Mouse (Mus musculus): ENCODE data around the gene Epha10. TPM values are rescaled to one million over a fixed set of nuclear protein-coding genes. Genes with fewer than 3 reads are reported as not detected.
A peak's percentile ranks its signal among the peaks of the same experiment; 100 is the strongest.
"Not testable (repeated sequence)": the region's sequence is repeated elsewhere in the genome, so short reads cannot be mapped to it uniquely, and the experiment has no call there.

The Epha10 gene
- polyA plus RNA-seq, 1 experiment from 2014 or later = 10.9 TPM

DNA sequence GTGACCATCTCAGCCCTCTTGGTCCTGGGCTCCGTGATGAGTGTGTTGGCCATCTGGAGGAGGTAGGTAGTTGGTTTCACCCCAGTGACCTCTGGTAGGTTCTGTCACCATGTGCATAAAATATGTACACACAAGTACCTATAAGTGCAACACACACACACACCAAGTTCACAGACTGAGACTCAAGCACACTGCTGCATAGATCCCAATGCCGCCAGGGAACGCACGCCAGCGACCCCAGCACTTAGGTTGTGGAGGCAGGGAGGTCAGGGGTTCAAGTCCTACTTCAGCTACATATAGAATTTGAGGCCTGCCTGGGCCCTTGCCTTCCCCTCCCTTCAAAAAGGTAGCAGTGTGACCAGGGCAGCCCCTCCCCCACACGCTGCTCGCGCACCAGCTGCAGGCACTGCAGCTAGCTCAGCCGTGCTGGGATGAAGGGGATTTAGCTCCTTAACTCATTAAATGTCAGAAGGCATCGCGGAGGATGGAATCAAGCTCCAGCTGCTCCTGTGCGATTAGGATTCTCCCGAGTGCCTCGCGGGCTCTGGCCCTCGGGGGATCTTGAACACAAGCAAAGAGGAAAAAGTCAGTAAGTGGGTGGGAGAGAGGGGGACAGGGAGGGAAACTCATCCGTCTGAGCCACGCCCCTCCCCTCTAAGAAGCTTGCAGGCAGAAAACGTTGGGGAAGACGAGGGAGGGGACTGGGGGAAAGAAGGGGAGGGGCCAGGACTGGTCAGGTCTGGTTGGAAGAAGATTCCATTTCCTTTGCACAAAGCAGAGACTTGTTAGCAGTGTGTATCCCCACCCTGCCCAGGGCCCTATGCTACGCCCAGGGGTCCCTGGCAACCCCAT is 25.5 kb downstream of the Epha10 start:
- Histone ChIP-seq H3K4me3 (ENCODE audit: low read length) (0 out of 2 replicates have a peak overlapping the region, but pooled peaks have one; percentile 1), H3K4me1 (ENCODE audit: control insufficient read depth, insufficient read depth, low read depth, low read length) (peaks cover 4% of the 10 kb centered on the region), H3K9me3 (ENCODE audit: control insufficient read depth, low read length) (no peaks in the 10 kb centered on the region), H3K4me2 (ENCODE audit: low read length) (peak overlapping the region; percentile 38), H3K27me3 (replicated peaks; ENCODE audit: control insufficient read depth, insufficient read depth, low read length) (no peaks in the 10 kb centered on the region; the same call in 1 of the 2 replicates), H3K36me3 (ENCODE audit: control insufficient read depth, insufficient read depth, low read length) (no peaks in the 10 kb centered on the region), H3K27ac (ENCODE audit: low read depth, low read length) (peak overlapping the region; percentile 26; the same call in 1 of the 2 replicates), H3K9ac (ENCODE audit: low read depth, low read length) (peak overlapping the region; percentile 31; the same call in 1 of the 2 replicates)
- 7% methylated on average over 21 of the region's 21 CpGs for WGBS
- peak; percentile 85 for ATAC-seq

DNA sequence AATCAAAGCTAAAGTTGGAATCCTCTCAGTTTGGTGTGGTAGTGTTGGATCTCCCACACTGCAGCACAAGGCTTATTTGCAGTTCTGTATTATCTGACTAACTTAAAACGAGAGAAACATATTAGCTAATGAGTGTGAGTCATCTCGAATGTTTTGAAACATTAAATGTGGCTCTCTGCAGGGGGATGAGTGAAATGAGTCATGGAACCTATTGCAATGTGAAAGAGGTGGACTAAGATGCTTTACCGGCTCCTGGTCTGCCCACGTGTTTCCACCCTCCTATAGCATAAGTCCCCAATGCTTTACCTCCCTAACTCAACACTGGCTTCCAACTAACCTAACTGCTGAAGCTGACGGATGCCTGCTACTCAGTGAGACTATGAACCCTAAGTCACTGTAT is 47.4 kb downstream of the Epha10 start:
- ATAC-seq = no peak
- Histone ChIP-seq H3K27ac (ENCODE audit: low read depth, low read length) (no peak overlapping the region), H3K9ac (ENCODE audit: low read depth, low read length) (no peak overlapping the region), H3K36me3 (ENCODE audit: control insufficient read depth, insufficient read depth, low read length) (no peaks in the 10 kb centered on the region; the same call in 1 of the 2 replicates), H3K4me1 (ENCODE audit: control insufficient read depth, insufficient read depth, low read depth, low read length) (no peaks in the 10 kb centered on the region), H3K4me3 (ENCODE audit: low read length) (no peak overlapping the region), H3K9me3 (ENCODE audit: control insufficient read depth, low read length) (no peaks in the 10 kb centered on the region), H3K4me2 (ENCODE audit: low read length) (no peak overlapping the region), H3K27me3 (replicated peaks; ENCODE audit: control insufficient read depth, insufficient read depth, low read length) (no peaks in the 10 kb centered on the region)
- 92% methylated on average over 5 of the region's 5 CpGs for WGBS

DNA sequence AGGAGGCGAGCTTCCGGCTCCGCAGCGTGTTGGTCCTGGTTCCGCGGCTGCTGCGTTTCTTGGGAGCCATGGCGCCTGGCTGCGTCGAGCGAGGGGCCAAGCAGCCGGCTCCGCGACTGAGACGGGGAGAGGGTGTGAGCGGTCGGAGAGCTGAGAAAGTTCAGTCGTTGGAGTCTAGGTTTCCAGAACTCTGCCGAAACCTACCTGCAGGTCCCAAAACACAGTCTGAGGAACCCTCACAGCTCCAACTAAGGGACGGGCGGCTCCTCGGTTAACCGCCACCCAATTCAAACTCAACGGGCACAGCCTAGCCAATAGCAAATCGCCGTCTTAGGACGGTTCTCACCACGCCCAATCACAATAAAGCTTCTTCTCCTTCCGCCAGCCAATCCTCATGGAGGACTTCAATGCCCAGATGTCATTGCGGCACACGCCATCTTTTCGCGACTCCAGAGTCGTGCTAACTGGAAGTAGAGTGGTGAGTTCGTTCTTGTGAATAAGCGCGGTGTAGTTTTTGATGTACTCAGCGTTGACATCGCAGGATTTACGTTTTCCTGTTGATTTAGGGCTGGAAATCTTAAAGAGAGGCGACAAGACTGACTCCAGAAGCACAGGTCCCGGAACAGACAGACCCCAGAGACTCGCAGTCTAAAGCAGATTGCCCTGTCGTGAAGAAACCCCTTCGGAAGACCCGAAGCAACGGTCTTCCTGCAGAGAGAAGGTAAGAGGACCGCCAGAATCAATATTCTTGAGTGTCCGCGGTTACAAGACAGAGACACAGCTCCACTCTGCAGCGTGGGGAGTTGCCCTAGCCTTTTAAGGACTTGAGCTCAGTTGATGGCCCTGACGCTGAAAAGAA is 56.1 kb downstream of the Epha10 start, which contains the start of gene 9930104L06Rik:
9930104L06Rik (plus strand) TSS at position 436 of the 859 bp plus-strand sequence.
- Histone ChIP-seq H3K4me1 (ENCODE audit: control insufficient read depth, insufficient read depth, low read depth, low read length) (peaks cover 17% of the 10 kb centered on the region), H3K4me3 (ENCODE audit: low read length) (peak within 1 kb of the TSS; percentile 87), H3K9ac (ENCODE audit: low read depth, low read length) (peak within 1 kb of the TSS; percentile 73), H3K9me3 (ENCODE audit: control insufficient read depth, low read length) (no peaks in the 10 kb centered on the region), H3K27ac (ENCODE audit: low read depth, low read length) (0 out of 2 replicates have a peak within 1 kb of the TSS, but pooled peaks have one; percentile 44), H3K4me2 (ENCODE audit: low read length) (peak within 1 kb of the TSS; percentile 99), H3K27me3 (replicated peaks; ENCODE audit: control insufficient read depth, insufficient read depth, low read length) (no peaks in the 10 kb centered on the region), H3K36me3 (ENCODE audit: control insufficient read depth, insufficient read depth, low read length) (peaks cover 15% of the 10 kb centered on the region)
- peak; percentile 100 for ATAC-seq
- under 1% methylated on average over 52 of the region's 52 CpGs for WGBS

DNA sequence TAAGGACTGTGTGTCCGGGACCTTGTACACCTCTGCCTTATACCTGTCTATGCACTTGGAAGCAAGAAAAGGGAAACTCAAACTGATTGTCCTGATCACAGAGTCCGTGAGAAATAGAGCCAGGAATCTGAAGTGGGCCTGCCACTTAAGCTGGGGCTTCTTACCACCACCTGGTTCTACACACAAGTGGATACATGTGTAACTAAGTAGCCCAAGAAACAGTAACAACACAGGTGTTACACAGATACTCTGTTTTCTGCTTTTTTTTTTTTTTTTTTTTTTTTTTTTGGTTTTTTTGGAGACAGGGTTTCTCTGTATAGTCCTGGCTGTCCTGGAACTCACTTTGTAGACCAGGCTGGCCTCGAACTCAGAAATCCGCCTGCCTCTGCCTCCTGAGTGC is 58.5 kb downstream of the Epha10 start, which contains the start of gene Cdca8:
Cdca8 (minus strand) TSS at position 101 of the 400 bp plus-strand sequence.
- H3K27ac ChIP-seq (ENCODE audit: low read depth, low read length); H3K27me3 ChIP-seq (replicated peaks; ENCODE audit: control insufficient read depth, insufficient read depth, low read length); H3K4me3 ChIP-seq (ENCODE audit: low read length); H3K9me3 ChIP-seq (ENCODE audit: control insufficient read depth, low read length); H3K4me2 ChIP-seq (ENCODE audit: low read length); H3K9ac ChIP-seq (ENCODE audit: low read depth, low read length); ATAC-seq: not testable (repeated sequence)
- H3K36me3 ChIP-seq (ENCODE audit: control insufficient read depth, insufficient read depth, low read length) = peaks cover 18% of the 10 kb centered on the region
- peaks cover 17% of the 10 kb centered on the region for H3K4me1 ChIP-seq (ENCODE audit: control insufficient read depth, insufficient read depth, low read depth, low read length)
- 99% methylated on average over 4 of the region's 4 CpGs for WGBS

DNA sequence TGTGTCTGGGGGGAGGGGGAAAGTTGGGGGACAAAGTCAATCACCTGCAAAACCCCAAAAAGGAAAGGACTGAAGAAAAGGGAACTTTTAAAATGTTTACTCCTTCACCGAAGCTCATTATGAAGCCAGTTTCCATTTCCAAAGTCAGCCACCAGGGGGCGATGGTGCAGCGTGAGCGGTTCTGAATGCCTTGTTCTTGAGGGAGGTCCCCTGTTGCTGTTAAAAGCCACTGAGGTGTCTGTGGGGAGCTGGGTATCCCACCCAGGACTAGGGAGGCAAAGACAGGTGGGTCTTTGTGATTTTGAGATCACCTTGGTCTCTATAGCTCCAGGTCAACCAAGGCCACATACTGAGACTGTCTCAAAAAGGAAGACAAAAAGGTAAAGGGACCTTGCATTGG is 62.3 kb downstream of the Epha10 start:
- H3K4me3 ChIP-seq (ENCODE audit: low read length) = no peak overlapping the region
- H3K27ac ChIP-seq (ENCODE audit: low read depth, low read length) = no peak overlapping the region
- H3K9ac ChIP-seq (ENCODE audit: low read depth, low read length) = no peak overlapping the region
- no peak overlapping the region for H3K4me2 ChIP-seq (ENCODE audit: low read length)
- peaks cover under 1% of the 10 kb centered on the region for H3K4me1 ChIP-seq (ENCODE audit: control insufficient read depth, insufficient read depth, low read depth, low read length)
- 8% methylated on average over 4 of the region's 4 CpGs for WGBS
- H3K9me3 ChIP-seq (ENCODE audit: control insufficient read depth, low read length) = no peaks in the 10 kb centered on the region
- H3K36me3 ChIP-seq (ENCODE audit: control insufficient read depth, insufficient read depth, low read length) = peaks cover 18% of the 10 kb centered on the region
- H3K27me3 ChIP-seq (replicated peaks; ENCODE audit: control insufficient read depth, insufficient read depth, low read length) = no peaks in the 10 kb centered on the region
- ATAC-seq = peak; percentile 45; the same call in 1 of the 2 replicates

DNA sequence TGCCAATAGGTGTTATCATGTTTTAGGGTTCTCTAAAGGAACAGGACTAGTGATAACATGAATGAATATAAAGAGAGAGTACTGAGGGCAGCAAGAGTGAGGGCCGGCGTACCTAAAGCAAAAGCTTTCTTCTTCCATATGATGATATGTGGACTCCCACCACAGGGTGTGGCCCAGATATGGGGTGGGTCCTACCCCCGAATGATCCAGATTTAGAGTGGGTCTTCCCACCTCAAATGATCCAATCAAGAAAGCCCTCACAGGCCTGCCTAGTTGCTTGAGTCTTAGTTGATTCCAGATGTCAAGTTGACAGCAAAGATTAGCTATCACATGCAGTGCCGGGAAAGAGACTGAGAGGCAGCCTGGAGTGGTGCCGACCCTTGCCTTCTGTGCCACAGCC is 63.1 kb downstream of the Epha10 start:
- Histone ChIP-seq H3K4me3 (ENCODE audit: low read length) (no peak overlapping the region), H3K27me3 (replicated peaks; ENCODE audit: control insufficient read depth, insufficient read depth, low read length) (no peaks in the 10 kb centered on the region), H3K9me3 (ENCODE audit: control insufficient read depth, low read length) (no peaks in the 10 kb centered on the region), H3K9ac (ENCODE audit: low read depth, low read length) (no peak overlapping the region), H3K4me2 (ENCODE audit: low read length) (no peak overlapping the region), H3K4me1 (ENCODE audit: control insufficient read depth, insufficient read depth, low read depth, low read length) (no peaks in the 10 kb centered on the region), H3K36me3 (ENCODE audit: control insufficient read depth, insufficient read depth, low read length) (peaks cover 15% of the 10 kb centered on the region), H3K27ac (ENCODE audit: low read depth, low read length) (no peak overlapping the region)
- 86% methylated on average over 5 of the region's 5 CpGs for WGBS
- no peak for ATAC-seq

DNA sequence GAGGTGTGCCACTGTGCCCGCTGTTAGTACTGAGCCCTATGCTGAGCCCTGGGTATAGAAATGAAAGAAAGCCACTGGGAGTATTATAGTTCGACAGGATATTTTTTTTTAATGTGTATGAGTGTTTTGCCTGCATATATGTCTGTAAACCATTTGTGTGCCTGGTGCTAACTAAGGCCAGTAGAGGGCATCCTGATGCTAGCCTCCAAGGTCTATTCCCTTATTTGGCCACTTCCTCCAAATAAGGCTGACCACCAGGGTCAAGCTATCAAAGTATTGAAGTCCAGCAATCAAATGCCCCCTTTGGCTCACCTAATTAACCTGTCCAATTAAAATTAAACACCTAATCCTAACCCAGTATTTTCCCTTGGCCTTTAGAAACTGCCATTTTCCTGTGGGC is 64.3 kb downstream of the Epha10 start:
- ATAC-seq = no peak
- no peaks in the 10 kb centered on the region for H3K27me3 ChIP-seq (replicated peaks; ENCODE audit: control insufficient read depth, insufficient read depth, low read length)
- no peaks in the 10 kb centered on the region for H3K9me3 ChIP-seq (ENCODE audit: control insufficient read depth, low read length)
- no peak overlapping the region for H3K4me3 ChIP-seq (ENCODE audit: low read length)
- 67% methylated on average over 2 of the region's 2 CpGs for WGBS
- no peak overlapping the region for H3K9ac ChIP-seq (ENCODE audit: low read depth, low read length)
- H3K4me1 ChIP-seq (ENCODE audit: control insufficient read depth, insufficient read depth, low read depth, low read length) = no peaks in the 10 kb centered on the region
- peaks cover 12% of the 10 kb centered on the region for H3K36me3 ChIP-seq (ENCODE audit: control insufficient read depth, insufficient read depth, low read length)
- H3K27ac ChIP-seq (ENCODE audit: low read depth, low read length) = no peak overlapping the region
- H3K4me2 ChIP-seq (ENCODE audit: low read length) = no peak overlapping the region

DNA sequence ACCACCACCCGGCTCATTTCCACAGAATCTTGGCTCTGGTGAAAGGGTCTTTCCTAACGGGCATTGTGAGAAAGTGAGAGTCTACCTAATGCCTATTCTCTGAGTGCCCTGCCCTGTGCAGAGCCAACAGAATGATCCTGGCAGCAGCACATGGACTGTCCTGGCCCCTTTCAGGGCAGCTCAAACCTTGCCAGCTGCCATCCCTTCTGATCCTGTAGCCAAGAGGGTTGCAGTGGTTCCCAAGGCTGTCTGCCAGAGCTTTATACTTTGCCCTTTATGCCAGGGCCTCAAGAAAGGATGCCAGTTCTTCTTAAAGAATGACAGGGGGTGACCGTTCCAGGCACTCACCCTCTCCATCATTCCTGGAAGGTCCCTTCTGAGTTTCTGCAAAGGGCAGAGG is 68.8 kb downstream of the Epha10 start:
- H3K27me3 ChIP-seq (replicated peaks; ENCODE audit: control insufficient read depth, insufficient read depth, low read length) = no peaks in the 10 kb centered on the region
- no peaks in the 10 kb centered on the region for H3K36me3 ChIP-seq (ENCODE audit: control insufficient read depth, insufficient read depth, low read length)
- H3K4me3 ChIP-seq (ENCODE audit: low read length) = no peak overlapping the region
- no peaks in the 10 kb centered on the region for H3K4me1 ChIP-seq (ENCODE audit: control insufficient read depth, insufficient read depth, low read depth, low read length)
- no peak overlapping the region for H3K4me2 ChIP-seq (ENCODE audit: low read length)
- no peak overlapping the region for H3K9ac ChIP-seq (ENCODE audit: low read depth, low read length)
- ATAC-seq = peak; percentile 71; the same call in 1 of the 2 replicates
- no peak overlapping the region for H3K27ac ChIP-seq (ENCODE audit: low read depth, low read length)
- 79% methylated on average over 3 of the region's 3 CpGs for WGBS
- H3K9me3 ChIP-seq (ENCODE audit: control insufficient read depth, low read length) = no peaks in the 10 kb centered on the region

Measured in hindbrain, embryonic 16.5 days (tissue).